Mouse (Mus musculus) olfactory bulb, adult 2 months (tissue): Measurements from ENCODE around the gene Sf3a2.

ENCODE experiments used
- CTCF ChIP-seq: fragments of 200-500 bp; IDR thresholded peaks from 2 replicates; pipeline ENCODE4 v1.5.1; 2012; ENCODE audit warnings: low read depth, mild to moderate bottlenecking, low read length, moderate library complexity; ENCODE audit not compliant: insufficient read depth
- POLR2A ChIP-seq: fragments of 200-500 bp; IDR thresholded peaks from 2 replicates; pipeline ENCODE4 v1.6.1; 2012; ENCODE audit warnings: mild to moderate bottlenecking, low read depth, low read length, moderate library complexity; ENCODE audit not compliant: insufficient read depth

DNA sequence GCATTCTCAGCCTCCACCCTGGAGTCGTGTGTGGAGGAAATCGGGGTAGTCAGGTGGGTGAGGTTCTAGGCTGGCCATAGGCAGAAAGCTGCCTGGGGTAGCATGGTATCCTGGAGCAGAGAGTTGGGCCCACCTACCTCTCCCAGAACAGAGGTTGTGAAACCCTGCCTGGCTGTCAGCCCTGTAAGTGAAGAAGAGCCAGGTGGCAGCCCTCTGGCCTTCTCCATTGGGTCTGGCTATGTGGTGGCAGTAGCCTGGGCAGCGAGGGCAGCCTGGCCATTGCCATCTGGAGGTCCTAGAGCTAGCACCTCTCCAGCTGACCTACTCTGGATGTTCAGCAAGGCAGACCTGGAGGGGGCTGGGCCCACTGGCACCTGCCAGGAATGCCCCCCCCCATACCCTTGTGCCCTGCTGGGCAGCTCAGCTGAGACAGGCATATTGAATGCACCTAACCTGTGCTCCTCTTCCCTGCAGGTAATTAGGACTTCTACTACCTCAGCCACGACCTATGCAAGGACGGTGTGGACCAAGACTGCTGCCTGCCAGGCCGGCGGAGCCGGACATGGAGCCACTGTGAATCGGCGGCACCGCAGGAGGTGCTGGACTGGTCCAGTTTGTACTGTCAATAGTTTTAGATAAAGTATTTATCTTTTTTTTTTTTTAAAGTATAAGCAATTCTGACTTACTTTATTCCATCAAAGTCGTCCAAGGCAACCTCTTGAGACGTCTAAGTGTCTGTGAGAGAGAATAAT is 4.8 kb upstream of the Sf3a2 start:
- TF ChIP-seq CTCF (no peak), POLR2A (no peak)
